Mouse (Mus musculus) adrenal gland, adult 2 months (tissue): ENCODE results near the gene Usp2. TPM values are rescaled to one million over a fixed set of nuclear protein-coding genes. Genes with fewer than 3 reads are reported as not detected.

Experiments
- DNase-seq: peaks from one replicate; pipeline ENCODE4 v3.0.0; 2021
- polyA plus RNA-seq: library from polyadenylated mRNA; depleted of rRNA; stranded (reverse); fragments of >200 nt; gene quantifications from 2 replicates; pipeline ENCODE4 v1.2.3, GENCODE M21; 2012
- total RNA-seq, 2 experiments: library from RNA; stranded (reverse); gene quantifications; 2 replicates each; pipeline ENCODE4 v1.2.3; 2021

Gene Usp2
- total and polyA plus RNA-seq, 3 experiments = 15.2 to 60.9 (median 33.7) TPM

GRCm38 (mm10) chr9:44125026-44125425 lies 58.2 kb downstream of the Usp2 start:
- DNase-seq = no peak

GRCm38 (mm10) chr9:44125546-44126428 lies 59.0 kb downstream of the Usp2 start:
- peak; percentile 83 for DNase-seq

GRCm38 (mm10) chr9:44126746-44127145 lies 59.9 kb downstream of the Usp2 start:
- DNase-seq = no peak

- no peak for DNase-seq
Measured at GRCm38 (mm10) chr9:44127351-44127801, 60.6 kb downstream of the Usp2 start.

GRCm38 (mm10) chr9:44129633-44130032 lies 62.8 kb downstream of the Usp2 start:
- no peak for DNase-seq

GRCm38 (mm10) chr9:44130034-44130433 lies 63.2 kb downstream of the Usp2 start:
- peak; percentile 86 for DNase-seq

- DNase-seq = peak; percentile 32
Measured at GRCm38 (mm10) chr9:44130581-44131275, 63.9 kb downstream of the Usp2 start.

- no peak for DNase-seq
Measured at GRCm38 (mm10) chr9:44131276-44131590, 64.4 kb downstream of the Usp2 start.

- no peak for DNase-seq
Measured at GRCm38 (mm10) chr9:44132200-44132599, 65.4 kb downstream of the Usp2 start.

GRCm38 (mm10) chr9:44133287-44133686 lies 66.5 kb downstream of the Usp2 start:
- DNase-seq = no peak

- DNase-seq = peak; percentile 83
Measured at GRCm38 (mm10) chr9:44134101-44134850, 67.5 kb downstream of the Usp2 start, which contains the start of gene Mcam. TSS of gene Mcam (plus strand) at chr9:44134469.

- DNase-seq = peak; percentile 70
Measured at GRCm38 (mm10) chr9:44134851-44135730, 68.3 kb downstream of the Usp2 start.

GRCm38 (mm10) chr9:44135731-44136411 lies 69.0 kb downstream of the Usp2 start:
- no peak for DNase-seq

GRCm38 (mm10) chr9:44137846-44138245 lies 71.0 kb downstream of the Usp2 start:
- no peak for DNase-seq

- no peak for DNase-seq
Measured at GRCm38 (mm10) chr9:44141951-44142350, 75.1 kb downstream of the Usp2 start.

GRCm38 (mm10) chr9:44143421-44143820 lies 76.6 kb downstream of the Usp2 start:
- no peak for DNase-seq

- DNase-seq = no peak
Measured at GRCm38 (mm10) chr9:44144023-44144717, 77.3 kb downstream of the Usp2 start.

- no peak for DNase-seq
Measured at GRCm38 (mm10) chr9:44144718-44145060, 77.9 kb downstream of the Usp2 start.
